In genomic region chr2:37451667-37452375, GRCm38 (mm10) we compare ENCODE assay signal across 8 mouse cellular contexts. TPM values are rescaled to one million over a fixed set of nuclear protein-coding genes. Genes with fewer than 3 reads are reported as not detected.
DNase-seq lines count a peak whose midpoint lies in the region; ATAC-seq and TF ChIP-seq lines count a peak whose summit lies in the region.

No protein-coding gene starts in this region.

- TF ChIP-seq POLR2A in testis, adult 2 months (IDR thresholded peaks at IDR 0.05; ENCODE audit: control insufficient read depth, low read depth, low read length) = peak; percentile 92

- H3K4me3 ChIP-seq in forebrain, embryonic 11.5 days (ENCODE audit: low read depth, low read length) = peak overlapping the region; percentile 74
- H3K4me3 ChIP-seq in heart, postnatal 0 days (ENCODE audit: low read depth, low read length) = peak overlapping the region; percentile 82
- peak overlapping the region; percentile 93 for H3K4me3 ChIP-seq in liver, embryonic 16.5 days (ENCODE audit: low read depth, low read length)
- peak overlapping the region; percentile 94 for H3K4me3 ChIP-seq in neural tube, embryonic 13.5 days
- H3K4me3 ChIP-seq in testis, adult 2 months (ENCODE audit: control insufficient read depth, low read depth, low read length) = peak overlapping the region; percentile 95

- WGBS in forebrain, embryonic 11.5 days = 9% methylated on average over 42 of the region's 44 CpGs
- 8% methylated on average over 32 of the region's 44 CpGs for whole genome bisulfite sequencing in heart, postnatal 0 days
- WGBS in liver, embryonic 16.5 days (ENCODE audit: insufficient replicate concordance) = 7% methylated on average over 43 of the region's 44 CpGs
- 9% methylated on average over 39 of the region's 44 CpGs for WGBS in neural tube, embryonic 13.5 days

- H3K4me2 ChIP-seq in forebrain, embryonic 11.5 days (ENCODE audit: low read depth, low read length, severe bottlenecking) = peak overlapping the region; percentile 74
- H3K4me2 ChIP-seq in heart, postnatal 0 days (ENCODE audit: low read depth, low read length) = peak overlapping the region; percentile 76
- peak overlapping the region; percentile 92 for H3K4me2 ChIP-seq in liver, embryonic 16.5 days (ENCODE audit: low read depth, low read length)
- H3K4me2 ChIP-seq in neural tube, embryonic 13.5 days = peak overlapping the region; percentile 87

- no peaks in the 10 kb centered on the region for H3K9me3 ChIP-seq in forebrain, embryonic 11.5 days (ENCODE audit: control insufficient read depth, low read length)
- no peaks in the 10 kb centered on the region for H3K9me3 ChIP-seq in heart, postnatal 0 days (replicated peaks; ENCODE audit: control insufficient read depth, low read length)
- no peaks in the 10 kb centered on the region for H3K9me3 ChIP-seq in liver, embryonic 16.5 days (replicated peaks; ENCODE audit: control insufficient read depth, low read length)
- no peaks in the 10 kb centered on the region for H3K9me3 ChIP-seq in neural tube, embryonic 13.5 days

- H3K27me3 ChIP-seq in forebrain, embryonic 11.5 days (ENCODE audit: control insufficient read depth, insufficient read depth, low read length) = no peaks in the 10 kb centered on the region
- no peaks in the 10 kb centered on the region for H3K27me3 ChIP-seq in heart, postnatal 0 days (ENCODE audit: control insufficient read depth, insufficient read depth, low read length)
- H3K27me3 ChIP-seq in liver, embryonic 16.5 days (ENCODE audit: control insufficient read depth, insufficient read depth, low read depth, low read length) = no peaks in the 10 kb centered on the region
- no peaks in the 10 kb centered on the region for H3K27me3 ChIP-seq in neural tube, embryonic 13.5 days
- no peaks in the 10 kb centered on the region for H3K27me3 ChIP-seq in testis, adult 2 months (ENCODE audit: control insufficient read depth, insufficient read depth, low read length)

- ATAC-seq in forebrain, embryonic 11.5 days (replicated peaks; ENCODE audit: low FRiP score) = peak; percentile 98
- peak; percentile 99 for ATAC-seq in heart, postnatal 0 days (ENCODE audit: insufficient read depth, low read depth)
- peak; percentile 99 for ATAC-seq in liver, embryonic 16.5 days (ENCODE audit: low read depth)
- peak; percentile 99 for ATAC-seq in neural tube, embryonic 13.5 days (ENCODE audit: low read depth)

- H3K4me1 ChIP-seq in forebrain, embryonic 11.5 days (replicated peaks; ENCODE audit: control insufficient read depth, insufficient read depth, low read length) = no peaks in the 10 kb centered on the region; the same call in 1 of the 2 replicates
- H3K4me1 ChIP-seq in heart, postnatal 0 days (ENCODE audit: control insufficient read depth, insufficient read depth) = no peaks in the 10 kb centered on the region
- peaks cover 18% of the 10 kb centered on the region for H3K4me1 ChIP-seq in liver, embryonic 16.5 days (ENCODE audit: control insufficient read depth, low read depth, low read length)
- H3K4me1 ChIP-seq in neural tube, embryonic 13.5 days (replicated peaks) = peaks cover 21% of the 10 kb centered on the region
- H3K4me1 ChIP-seq in testis, adult 2 months (ENCODE audit: control insufficient read depth, insufficient read depth, low read length) = peaks cover 4% of the 10 kb centered on the region

- peak; percentile 18; the same call in 1 of the 2 replicates for TF ChIP-seq EP300 in heart, postnatal 0 days (IDR thresholded peaks at IDR 0.05; ENCODE audit: low read depth)

- H3K27ac ChIP-seq in forebrain, embryonic 11.5 days (ENCODE audit: low read depth, low read length) = peak overlapping the region; percentile 57
- H3K27ac ChIP-seq in heart, postnatal 0 days (ENCODE audit: low read depth) = peak overlapping the region; percentile 76
- peak overlapping the region; percentile 75 for H3K27ac ChIP-seq in liver, embryonic 16.5 days (ENCODE audit: low read length)
- peak overlapping the region; percentile 92 for H3K27ac ChIP-seq in neural tube, embryonic 13.5 days (replicated peaks)
- peak overlapping the region; percentile 88 for H3K27ac ChIP-seq in testis, adult 2 months (ENCODE audit: control insufficient read depth, insufficient read depth, low read depth, low read length)

- no peak for TF ChIP-seq CTCF in heart, postnatal 0 days (IDR thresholded peaks at IDR 0.05; ENCODE audit: low read depth)
- no peak for TF ChIP-seq CTCF in testis, adult 2 months (IDR thresholded peaks at IDR 0.05; ENCODE audit: control insufficient read depth, insufficient read depth, insufficient replicate concordance, low read depth, low read length)

- H3K9ac ChIP-seq in forebrain, embryonic 11.5 days (ENCODE audit: low read length) = peak overlapping the region; percentile 84
- H3K9ac ChIP-seq in heart, postnatal 0 days (replicated peaks; ENCODE audit: low read depth, low read length) = peak overlapping the region; percentile 94
- H3K9ac ChIP-seq in liver, embryonic 16.5 days (ENCODE audit: low read depth, low read length) = peak overlapping the region; percentile 94
- H3K9ac ChIP-seq in neural tube, embryonic 13.5 days = peak overlapping the region; percentile 97

- no peaks in the 10 kb centered on the region for H3K36me3 ChIP-seq in forebrain, embryonic 11.5 days (ENCODE audit: control insufficient read depth, insufficient read depth, low read length)
- H3K36me3 ChIP-seq in heart, postnatal 0 days (replicated peaks; ENCODE audit: control insufficient read depth, insufficient read depth, low read length) = no peaks in the 10 kb centered on the region
- H3K36me3 ChIP-seq in liver, embryonic 16.5 days (ENCODE audit: control insufficient read depth, insufficient read depth) = no peaks in the 10 kb centered on the region
- no peaks in the 10 kb centered on the region for H3K36me3 ChIP-seq in neural tube, embryonic 13.5 days
- H3K36me3 ChIP-seq in testis, adult 2 months (ENCODE audit: control insufficient read depth, insufficient read depth, low read length) = no peaks in the 10 kb centered on the region

- DNase-seq in CD8-positive naive resting alpha-beta T cell, adult 2 months (ENCODE audit: low read depth in 2 of 2, low spot score in 2 of 2) = peak; percentile 88 to 92
- peak; percentile 89 for DNase-seq in c-Kit-positive CD71-negative TER-119-negative erythroid progenitor cells, embryonic 14.5 days (ENCODE audit: low read depth)
- DNase-seq in forebrain, embryonic 11.5 days (ENCODE audit: low spot score) = peak; percentile 98
- DNase-seq in heart, postnatal 0 days (ENCODE audit: low spot score) = peak; percentile 92
- peak; percentile 94 to 97 for DNase-seq in kidney, postnatal 4 days

RNA-seq across cellular contexts. Expression of gene Rabgap1, which starts 8.7 kb away (rescaled TPM):
- polyA plus RNA-seq in forebrain, embryonic 11.5 days (2014; fragmentation: Nextera tagmentation; extraction: Ambion mirVana) = 49.4 and 57.5 TPM in 2 replicates
- total RNA-seq in heart, postnatal 0 days (2014; rRNA removed; ENCODE audit: low replicate concordance) = 27.7 and 35.3 TPM in 2 replicates
- polyA plus RNA-seq in heart, postnatal 0 days (2015; fragmentation: Nextera tagmentation; extraction: Ambion mirVana) = 18.9 and 21.5 TPM in 2 replicates
- 7.2 TPM in 2 replicates for polyA plus RNA-seq in liver, embryonic 16.5 days (2015; fragmentation: Nextera tagmentation; extraction: Ambion mirVana)
- 52.9 and 53.8 TPM in 2 replicates for polyA plus RNA-seq in neural tube, embryonic 13.5 days (2015; fragmentation: Nextera tagmentation; extraction: Ambion mirVana)
- 8.3 and 10.3 TPM in 2 replicates for polyA plus RNA-seq in testis, adult 2 months (2012; rRNA removed)

RNA-seq across cellular contexts. Expression of gene Zbtb6, which starts 8.8 kb away (rescaled TPM):
- polyA plus RNA-seq in forebrain, embryonic 11.5 days (2014; fragmentation: Nextera tagmentation; extraction: Ambion mirVana) = 8.0 and 8.5 TPM in 2 replicates
- total RNA-seq in heart, postnatal 0 days (2014; rRNA removed; ENCODE audit: low replicate concordance) = 7.4 and 9.4 TPM in 2 replicates
- polyA plus RNA-seq in heart, postnatal 0 days (2015; fragmentation: Nextera tagmentation; extraction: Ambion mirVana) = 2.1 and 2.3 TPM in 2 replicates
- polyA plus RNA-seq in liver, embryonic 16.5 days (2015; fragmentation: Nextera tagmentation; extraction: Ambion mirVana) = 2.9 and 3.1 TPM in 2 replicates
- 12.6 and 13.5 TPM in 2 replicates for polyA plus RNA-seq in neural tube, embryonic 13.5 days (2015; fragmentation: Nextera tagmentation; extraction: Ambion mirVana)
- 1.5 and 2.2 TPM in 2 replicates for polyA plus RNA-seq in testis, adult 2 months (2012; rRNA removed)

RNA-seq across cellular contexts. Expression of gene Zbtb26, which starts 8.9 kb away (rescaled TPM):
- polyA plus RNA-seq in forebrain, embryonic 11.5 days (2014; fragmentation: Nextera tagmentation; extraction: Ambion mirVana) = 13.3 and 15.4 TPM in 2 replicates
- total RNA-seq in heart, postnatal 0 days (2014; rRNA removed; ENCODE audit: low replicate concordance) = 9.4 and 13.9 TPM in 2 replicates
- 1.9 and 2.0 TPM in 2 replicates for polyA plus RNA-seq in heart, postnatal 0 days (2015; fragmentation: Nextera tagmentation; extraction: Ambion mirVana)
- polyA plus RNA-seq in liver, embryonic 16.5 days (2015; fragmentation: Nextera tagmentation; extraction: Ambion mirVana) = 1.8 TPM in 2 replicates
- polyA plus RNA-seq in neural tube, embryonic 13.5 days (2015; fragmentation: Nextera tagmentation; extraction: Ambion mirVana) = 7.9 and 9.3 TPM in 2 replicates
- 2.0 and 2.5 TPM in 2 replicates for polyA plus RNA-seq in testis, adult 2 months (2012; rRNA removed)

RNA-seq across cellular contexts. Expression of gene Rc3h2, which starts 29.1 kb away (rescaled TPM):
- polyA plus RNA-seq in forebrain, embryonic 11.5 days (2014; fragmentation: Nextera tagmentation; extraction: Ambion mirVana) = 26.7 and 31.1 TPM in 2 replicates
- total RNA-seq in heart, postnatal 0 days (2014; rRNA removed; ENCODE audit: low replicate concordance) = 24.7 and 30.8 TPM in 2 replicates
- 5.6 and 6.0 TPM in 2 replicates for polyA plus RNA-seq in heart, postnatal 0 days (2015; fragmentation: Nextera tagmentation; extraction: Ambion mirVana)
- polyA plus RNA-seq in liver, embryonic 16.5 days (2015; fragmentation: Nextera tagmentation; extraction: Ambion mirVana) = 4.2 and 4.6 TPM in 2 replicates
- polyA plus RNA-seq in neural tube, embryonic 13.5 days (2015; fragmentation: Nextera tagmentation; extraction: Ambion mirVana) = 21.3 and 25.1 TPM in 2 replicates
- polyA plus RNA-seq in testis, adult 2 months (2012; rRNA removed) = 7.2 and 8.2 TPM in 2 replicates

Comparison
In these comparisons a context has a peak if more than half of its experiments do, and no peak if none do; other contexts are left out.
1. Peak in every context shown above with its lines: DNase-seq, ATAC-seq, H3K4me3 ChIP-seq and H3K27ac ChIP-seq.